Mouse (Mus musculus) WW6 (cell line): ENCODE data around the gene Pabpn1l.

Source experiments
- DNase-seq: peaks from one replicate; pipeline ENCODE4 v3.0.0-alpha.2; 2013; ENCODE audit warnings: low read depth, low spot score

The Pabpn1l gene

GRCm38 (mm10) chr8:122622727-122623126 lies at the start of gene Pabpn1l:
Gene Pabpn1l (minus strand): TSS chr8:122622739.
- no peak for DNase-seq

GRCm38 (mm10) chr8:122671894-122672293 lies 49.4 kb upstream of the Pabpn1l start:
- no peak for DNase-seq

DNA sequence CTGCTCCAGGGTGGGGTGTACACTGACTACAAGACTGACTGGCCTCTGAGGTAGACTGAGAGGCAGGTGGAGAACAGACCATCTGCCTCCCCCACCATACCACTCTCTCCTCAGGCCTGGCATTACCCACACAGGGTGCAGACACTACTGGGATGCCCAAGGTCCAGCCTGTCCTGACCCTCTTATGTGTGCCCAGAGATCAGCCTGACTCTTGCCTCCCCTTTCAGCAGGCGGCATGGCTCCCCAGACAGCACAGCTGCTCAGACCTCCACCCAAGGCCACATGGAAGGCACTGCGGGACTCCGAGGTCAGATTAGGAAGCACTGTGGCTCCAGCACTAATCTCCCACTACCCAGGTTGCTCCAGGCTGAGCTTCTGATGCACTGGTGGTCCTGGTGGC lies 48.2 kb upstream of the Pabpn1l start:
- DNase-seq: no peak

GRCm38 (mm10) chr8:122670001-122670400 lies 47.5 kb upstream of the Pabpn1l start:
- DNase-seq: no peak

DNA sequence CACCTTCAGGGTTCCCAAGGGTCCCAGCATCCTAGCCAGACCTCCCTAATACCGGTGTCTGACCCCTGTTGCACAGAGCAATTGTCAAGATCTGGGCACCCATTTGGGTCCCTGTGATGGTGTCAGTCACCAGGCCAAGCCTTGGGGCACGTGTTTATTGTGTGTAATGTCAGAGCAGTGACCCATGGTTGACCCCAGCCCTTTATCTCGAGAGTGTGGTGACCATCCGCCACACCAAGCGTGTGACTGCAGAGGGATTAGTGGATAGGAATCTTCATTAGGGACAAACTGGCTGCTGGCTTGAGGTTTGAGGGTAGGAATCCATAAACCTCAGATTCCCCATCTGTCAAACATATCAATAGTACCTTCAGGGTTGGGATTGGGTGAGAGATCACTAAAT lies 46.8 kb upstream of the Pabpn1l start:
- no peak for DNase-seq

DNA sequence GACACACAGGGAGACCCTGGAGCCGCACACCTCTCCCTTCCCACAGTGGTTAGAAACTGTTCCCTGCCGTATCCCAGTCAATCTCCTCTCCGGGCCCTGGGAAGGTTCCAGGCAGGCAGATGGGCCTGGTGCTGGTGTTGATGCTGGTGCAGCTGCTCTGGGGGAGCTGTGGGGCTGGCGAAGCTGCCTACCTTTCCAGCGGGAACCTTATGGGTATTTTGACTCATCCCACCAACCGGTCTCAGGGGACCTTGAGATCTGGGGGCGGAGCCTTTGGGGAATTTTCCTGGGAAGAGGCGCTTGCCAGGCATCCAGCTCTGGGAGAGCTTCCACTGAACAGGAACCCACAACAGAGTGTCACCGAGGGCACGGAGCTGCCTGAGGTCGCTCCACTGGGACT lies 45.3 kb upstream of the Pabpn1l start:
- no peak for DNase-seq

DNA sequence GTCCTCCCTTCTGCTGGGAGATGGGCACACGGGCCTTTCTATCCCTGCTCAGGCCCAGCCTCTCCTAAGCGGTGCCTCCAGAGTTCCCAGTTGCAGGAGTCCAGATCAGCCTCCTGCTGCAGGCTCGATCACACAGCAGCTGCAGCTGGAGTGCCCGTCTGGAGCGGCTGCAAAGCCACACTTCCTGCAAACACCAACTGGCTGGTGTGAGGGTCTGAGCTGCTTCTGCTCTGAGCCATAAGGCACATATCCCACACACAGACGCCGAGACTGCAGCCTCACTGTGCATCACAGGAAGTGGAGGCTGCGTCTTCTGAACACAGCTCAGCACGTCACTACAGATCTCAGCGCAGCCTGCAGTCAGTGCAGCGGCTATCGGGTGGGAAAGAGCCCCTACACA lies 44.3 kb upstream of the Pabpn1l start:
- DNase-seq: no peak

DNA sequence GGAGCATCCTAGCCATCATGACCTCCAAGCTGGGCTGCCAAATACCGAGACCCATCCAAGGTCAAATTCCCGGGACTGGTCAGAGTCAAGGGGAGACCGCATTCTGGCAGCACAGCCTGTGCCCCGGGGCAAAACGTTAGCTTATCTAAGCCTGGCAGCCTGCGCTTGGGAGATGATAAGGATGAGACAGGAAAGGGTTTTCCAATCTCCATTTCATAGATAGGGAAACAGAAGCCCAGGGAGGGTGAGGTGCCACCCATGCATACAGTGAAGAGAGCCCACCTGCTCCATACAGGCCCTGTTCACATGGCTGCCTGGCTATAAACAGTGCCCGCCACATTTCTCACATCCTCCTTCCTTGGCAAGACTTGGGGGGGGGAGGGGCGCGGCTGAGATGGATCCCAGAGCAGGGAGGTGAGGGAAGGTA lies 43.8 kb upstream of the Pabpn1l start:
- no peak for DNase-seq

DNA sequence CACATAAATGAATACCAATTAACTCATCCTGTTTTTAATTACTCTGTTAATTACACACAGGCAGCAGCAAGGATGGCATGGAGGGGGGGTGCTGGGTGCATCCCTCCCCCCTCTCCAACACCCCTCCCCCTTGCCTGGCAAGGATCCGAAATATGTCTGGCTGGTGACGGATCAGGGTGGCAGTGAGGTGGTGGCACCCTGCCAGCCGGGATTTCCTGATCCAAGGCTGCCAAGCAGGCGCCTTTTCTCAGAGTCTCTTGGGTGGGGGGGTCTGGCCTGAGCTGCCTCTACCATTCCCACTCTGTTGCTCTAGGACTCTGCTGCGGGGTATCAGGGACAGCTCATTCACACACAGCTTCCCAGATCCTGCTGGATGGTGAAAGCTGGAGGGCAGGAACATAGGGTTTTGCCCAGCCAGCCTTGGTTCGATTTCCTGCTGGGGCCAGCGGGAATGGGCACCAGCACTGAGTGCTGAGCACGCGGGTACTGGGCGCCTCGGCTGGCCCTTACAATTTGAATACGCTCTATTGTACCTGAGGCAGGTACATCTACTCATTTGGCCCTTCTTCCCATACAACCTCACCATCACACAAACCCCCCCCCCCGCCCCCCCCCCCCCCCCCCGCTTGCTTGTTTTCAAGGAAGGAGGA lies 43.3 kb upstream of the Pabpn1l start:
- DNase-seq: no peak

- no peak for DNase-seq
Observed at GRCm38 (mm10) chr8:122665221-122665620, 42.7 kb upstream of the Pabpn1l start.

- no peak for DNase-seq
Observed at GRCm38 (mm10) chr8:122663670-122664069, 41.1 kb upstream of the Pabpn1l start.

DNA sequence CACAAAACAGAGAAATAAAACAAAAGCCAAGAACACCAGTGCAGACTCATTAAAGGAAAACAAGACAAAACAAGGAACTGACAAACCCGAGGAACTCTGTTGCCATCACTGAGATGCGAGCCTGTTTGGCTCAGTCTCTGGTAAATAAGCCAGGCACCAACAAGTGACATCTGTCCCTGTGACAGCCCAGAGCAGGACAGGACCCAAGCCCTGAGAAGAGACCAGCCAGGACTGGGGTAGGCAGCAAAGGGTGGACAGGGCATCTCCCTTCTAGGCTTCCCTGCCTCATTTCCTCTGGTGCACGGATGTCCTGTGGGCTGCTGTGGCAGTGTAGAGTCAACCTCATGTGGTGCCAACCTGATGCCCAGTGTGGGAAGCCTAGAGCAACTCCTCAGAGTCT lies 40.6 kb upstream of the Pabpn1l start:
- DNase-seq: no peak

DNA sequence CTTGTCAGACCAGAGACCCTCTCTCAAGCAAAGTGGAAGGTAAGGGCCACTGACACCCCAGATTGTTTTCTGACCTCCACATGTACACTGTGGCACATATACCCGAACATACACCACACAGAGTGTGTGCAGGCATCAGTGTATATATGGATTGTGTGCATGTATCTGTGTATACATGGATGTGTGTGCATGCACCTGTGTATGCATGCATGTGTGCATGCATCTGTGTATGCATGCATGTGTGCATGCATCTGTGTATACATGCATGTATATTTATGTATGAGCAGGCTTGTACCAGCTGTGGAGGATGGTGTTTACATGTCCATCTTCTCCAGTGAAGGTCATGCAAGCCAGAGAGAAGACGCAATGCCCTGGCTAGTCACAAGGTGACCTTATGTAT lies 39.4 kb upstream of the Pabpn1l start:
- DNase-seq: no peak

DNA sequence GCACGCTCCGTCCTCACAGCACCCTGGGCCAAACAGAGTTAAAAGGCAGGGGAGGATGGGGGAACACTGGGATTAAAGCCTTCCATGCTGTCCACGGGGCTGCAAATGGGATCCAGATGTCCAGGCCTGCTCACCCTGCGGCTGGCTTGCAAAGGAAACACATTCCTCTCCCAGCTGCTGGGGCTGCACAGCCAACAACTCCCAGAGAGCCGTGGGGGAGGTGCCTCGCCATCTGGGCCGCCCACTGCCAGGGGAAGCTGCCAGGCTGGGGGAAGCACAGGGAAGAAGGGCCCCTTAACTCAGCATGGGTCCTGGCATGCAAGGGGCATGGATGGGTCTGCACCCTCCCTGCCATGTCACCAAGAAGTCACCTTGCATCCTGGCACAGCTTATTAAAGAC lies 38.6 kb upstream of the Pabpn1l start:
- DNase-seq: no peak

GRCm38 (mm10) chr8:122660022-122660421 lies 37.5 kb upstream of the Pabpn1l start:
- no peak for DNase-seq

GRCm38 (mm10) chr8:122658807-122659160 lies 36.2 kb upstream of the Pabpn1l start:
- no peak for DNase-seq

GRCm38 (mm10) chr8:122658149-122658806 lies 35.7 kb upstream of the Pabpn1l start:
- no peak for DNase-seq

- DNase-seq: no peak
Observed at GRCm38 (mm10) chr8:122656056-122656999, 33.8 kb upstream of the Pabpn1l start.

DNA sequence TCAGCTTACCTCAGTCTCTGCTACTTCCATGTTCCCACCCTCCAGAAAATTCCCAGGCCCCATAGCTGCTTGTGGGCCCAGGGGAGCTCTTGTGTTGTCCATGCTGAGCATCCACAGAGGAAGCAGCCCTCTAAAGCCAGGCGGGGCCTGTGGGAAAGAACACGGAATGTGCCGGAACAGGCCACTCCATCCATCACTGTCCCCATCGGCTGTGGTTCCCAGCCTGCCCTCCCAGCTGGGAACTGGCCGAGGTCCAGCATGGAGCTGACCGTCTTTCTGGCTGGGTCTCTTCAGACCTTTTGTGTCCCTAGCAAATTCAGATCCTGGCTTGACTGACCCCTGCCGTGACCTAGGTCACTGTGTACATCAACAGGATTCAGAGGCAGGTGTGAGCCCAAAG lies 32.2 kb upstream of the Pabpn1l start:
- no peak for DNase-seq

- DNase-seq: no peak
Observed at GRCm38 (mm10) chr8:122652643-122653042, 30.1 kb upstream of the Pabpn1l start.

DNA sequence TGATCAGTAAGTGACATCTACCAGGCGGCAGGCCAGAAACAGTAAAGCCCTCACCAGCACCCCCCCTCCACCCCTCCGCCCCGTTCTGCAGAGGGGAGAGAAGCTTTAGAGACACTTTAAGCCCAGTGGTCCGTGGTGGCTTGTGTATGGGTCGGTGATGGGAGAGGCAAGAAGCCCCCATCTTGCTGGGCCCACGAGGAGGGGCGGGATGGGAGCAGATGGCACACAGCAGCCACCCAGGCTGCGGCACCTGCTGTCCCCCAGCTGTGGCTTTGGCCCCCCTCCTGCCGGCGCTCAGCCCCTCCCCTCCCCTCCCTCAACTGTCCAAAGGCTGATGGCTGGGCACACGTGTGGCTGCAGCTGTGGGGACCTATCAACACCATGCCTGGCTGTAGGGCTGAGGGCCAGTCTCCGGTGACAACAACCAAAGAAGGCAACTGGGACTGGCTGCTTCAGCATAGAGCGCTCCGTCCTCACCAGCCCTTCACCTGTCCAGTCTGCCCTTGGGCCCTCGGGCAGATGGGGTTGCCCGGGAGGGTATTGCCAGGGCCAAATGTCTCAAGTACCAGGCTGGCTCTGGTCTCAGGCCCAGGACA lies 28.9 kb upstream of the Pabpn1l start:
- DNase-seq: no peak
